Mouse (Mus musculus) MEL (cell line): ENCODE data around the gene Dqx1.
A peak's percentile ranks its signal among the peaks of the same experiment; 100 is the strongest.

Source experiments
- MXI1 ChIP-seq: IDR thresholded peaks from 2 replicates; pipeline ENCODE4 v1.6.1; 2011; ENCODE audit warnings: mild to moderate bottlenecking, low read depth, low read length, improper control_type of control experiment
- POLR2A ChIP-seq, 2 experiments: IDR thresholded peaks; 2 replicates each; pipeline ENCODE4 v1.6.1; 2011 to 2012; ENCODE audit warnings: low read length in 2 of 2, mild to moderate bottlenecking in 2 of 2, control low read depth in 1 of 2, improper control_type of control experiment in 1 of 2, low read depth in 1 of 2, moderate library complexity in 1 of 2; ENCODE audit not compliant: control insufficient read depth in 1 of 2, insufficient read depth in 1 of 2, poor library complexity in 1 of 2

GRCm38 (mm10) chr6:83053136-83053960 lies 4.3 kb upstream of the Dqx1 start:
- TF ChIP-seq MXI1 = peak; percentile 84
- TF ChIP-seq POLR2A (IDR thresholded peaks at IDR 0.05; ENCODE audit: control insufficient read depth in 1 of 2, insufficient read depth in 1 of 2, low read depth in 1 of 2, low read length in 2 of 2, poor library complexity in 1 of 2) = peak; percentile 17 to 19; a peak in 1 of 4 replicates
